Mouse (Mus musculus) kidney, postnatal 10 days (tissue): ENCODE data around the gene Cmtm5.

ENCODE experiments used
- DNase-seq: peaks from one replicate; pipeline ENCODE4 v3.0.0; 2021; ENCODE audit warnings: mixed read lengths

Gene Cmtm5

GRCm38 (mm10) chr14:54935904-54936830 lies at the start of gene Cmtm5:
Gene Cmtm5 (plus strand): TSS chr14:54936261.
- DNase-seq = peak; percentile 42

- DNase-seq = no peak
Observed at GRCm38 (mm10) chr14:54892200-54892599, 43.9 kb upstream of the Cmtm5 start, which contains the start of gene Pabpn1. Gene Pabpn1 (plus strand): TSS chr14:54892500.

DNA sequence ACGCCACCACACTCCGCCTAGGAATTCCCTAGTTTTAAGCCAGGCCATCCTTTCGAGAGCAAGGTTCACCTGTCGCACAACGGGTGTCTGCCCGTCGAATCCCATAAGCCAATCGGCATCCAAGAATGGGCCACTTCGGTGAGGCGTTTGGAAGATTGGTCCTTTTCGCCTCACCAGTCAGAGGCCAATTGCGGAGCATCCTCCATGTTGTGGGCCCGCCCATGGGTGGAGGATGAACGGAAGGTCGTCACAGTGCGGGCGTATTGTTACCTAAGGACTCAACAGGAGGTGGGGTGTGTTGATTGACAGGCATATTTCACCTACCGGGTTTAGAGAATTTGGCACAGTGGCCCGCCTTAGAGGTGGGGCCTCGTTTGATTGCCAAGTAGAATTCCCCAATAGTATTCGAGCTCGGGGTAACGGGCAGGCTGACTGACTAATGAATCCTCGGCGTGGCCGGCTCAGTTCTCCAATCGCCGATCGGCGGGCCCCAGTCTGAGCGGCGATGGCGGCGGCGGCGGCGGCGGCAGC lies 42.3 kb upstream of the Cmtm5 start:
- DNase-seq = peak; percentile 96

DNA sequence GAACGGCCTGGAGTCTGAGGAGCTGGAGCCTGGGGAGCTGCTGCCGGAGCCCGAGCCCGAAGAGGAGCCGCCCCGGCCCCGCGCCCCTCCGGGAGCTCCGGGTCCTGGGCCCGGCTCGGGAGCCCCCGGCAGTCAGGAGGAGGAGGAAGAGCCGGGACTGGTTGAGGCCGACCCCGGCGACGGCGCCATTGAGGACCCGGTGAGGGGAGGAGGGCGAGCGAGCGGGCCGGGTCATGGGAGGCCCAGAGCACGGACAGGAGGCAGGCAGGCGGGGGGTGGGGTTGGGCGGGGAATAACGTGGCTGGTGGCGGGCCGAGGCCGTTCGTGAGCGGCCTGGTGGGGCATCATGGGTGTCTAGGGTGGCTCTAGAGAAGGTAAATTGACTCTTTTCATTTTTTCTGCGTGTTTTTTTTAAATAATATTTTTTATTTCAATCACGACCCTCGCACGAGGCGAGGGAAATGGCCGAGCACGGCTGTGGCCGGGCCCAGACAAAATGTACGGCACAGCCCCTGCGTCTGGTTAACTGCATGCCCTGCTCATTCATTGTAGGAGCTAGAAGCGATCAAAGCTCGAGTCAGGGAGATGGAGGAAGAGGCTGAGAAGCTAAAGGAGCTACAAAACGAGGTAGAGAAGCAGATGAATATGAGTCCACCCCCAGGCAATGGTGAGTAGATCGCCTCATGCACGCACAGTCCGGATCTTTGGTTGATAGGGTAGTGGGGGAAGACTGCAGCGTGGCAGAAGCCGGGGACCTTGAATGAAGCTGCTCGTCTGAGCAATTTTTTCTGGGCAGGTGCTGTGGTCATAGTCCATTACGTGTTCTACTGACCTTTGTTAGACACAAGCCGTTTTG lies 41.5 kb upstream of the Cmtm5 start:
- peak; percentile 79 for DNase-seq

- DNase-seq = peak; percentile 28
Observed at GRCm38 (mm10) chr14:54897445-54897844, 38.6 kb upstream of the Cmtm5 start.

GRCm38 (mm10) chr14:54900383-54900782 lies 35.7 kb upstream of the Cmtm5 start:
- peak; percentile 83 for DNase-seq

GRCm38 (mm10) chr14:54903641-54904040 lies 32.4 kb upstream of the Cmtm5 start:
- no peak for DNase-seq

DNA sequence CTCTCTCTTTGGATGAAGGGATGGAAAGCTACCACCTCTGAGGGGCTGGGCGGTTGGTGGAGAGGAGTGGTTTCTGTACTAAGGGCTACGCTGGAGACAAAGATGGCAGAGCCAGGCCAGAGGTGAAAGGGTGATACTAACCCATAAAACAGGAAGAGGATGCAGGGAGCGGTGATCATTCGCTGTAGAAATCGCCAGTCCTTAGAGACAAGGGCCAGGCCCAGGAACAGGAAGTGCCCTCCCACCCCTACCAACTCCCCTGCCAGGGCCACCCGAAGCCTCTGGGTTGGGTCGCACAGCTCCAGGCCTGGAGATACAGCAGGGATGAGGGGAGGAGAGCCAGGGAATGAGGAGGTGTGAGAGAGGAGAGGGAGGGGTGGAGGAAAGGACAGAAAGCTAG lies 27.4 kb upstream of the Cmtm5 start:
- no peak for DNase-seq

DNA sequence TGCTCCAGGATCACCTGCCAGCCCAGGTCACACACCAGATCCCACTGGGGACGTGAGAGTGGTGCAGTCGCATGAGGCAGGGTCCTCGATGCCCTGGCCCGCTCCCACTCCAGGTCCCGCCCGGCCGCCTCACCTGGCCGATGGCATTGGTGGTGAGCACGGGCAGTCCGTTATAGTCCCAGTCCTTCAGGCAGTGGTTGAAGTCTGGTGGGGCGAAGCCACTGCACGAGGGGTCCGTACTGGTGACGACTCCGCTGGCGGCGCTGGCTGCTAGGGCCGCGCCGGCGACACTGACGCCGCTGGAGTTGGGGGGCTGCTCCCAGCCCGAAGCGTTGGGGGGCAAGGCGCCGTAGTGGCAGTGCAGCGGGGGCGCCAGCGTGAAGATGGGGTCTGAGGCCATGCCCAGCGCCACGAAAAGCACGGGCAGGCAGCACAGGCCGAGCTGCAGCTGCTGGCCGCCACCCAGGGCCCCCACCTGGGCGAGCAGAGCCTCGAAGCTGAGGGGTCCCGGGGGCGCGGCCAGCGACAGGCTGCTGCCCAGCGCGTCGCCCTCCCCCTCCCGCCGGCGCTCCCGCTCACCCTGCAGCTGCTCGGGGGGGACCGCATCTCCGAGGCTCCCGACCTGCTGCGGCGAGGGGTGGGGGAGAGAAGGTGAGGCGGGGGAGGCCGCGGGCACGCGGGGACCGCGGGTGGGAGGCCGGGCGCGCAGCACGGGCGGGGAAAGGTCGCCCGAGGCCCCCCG lies 23.8 kb upstream of the Cmtm5 start:
- peak; percentile 59 for DNase-seq

DNA sequence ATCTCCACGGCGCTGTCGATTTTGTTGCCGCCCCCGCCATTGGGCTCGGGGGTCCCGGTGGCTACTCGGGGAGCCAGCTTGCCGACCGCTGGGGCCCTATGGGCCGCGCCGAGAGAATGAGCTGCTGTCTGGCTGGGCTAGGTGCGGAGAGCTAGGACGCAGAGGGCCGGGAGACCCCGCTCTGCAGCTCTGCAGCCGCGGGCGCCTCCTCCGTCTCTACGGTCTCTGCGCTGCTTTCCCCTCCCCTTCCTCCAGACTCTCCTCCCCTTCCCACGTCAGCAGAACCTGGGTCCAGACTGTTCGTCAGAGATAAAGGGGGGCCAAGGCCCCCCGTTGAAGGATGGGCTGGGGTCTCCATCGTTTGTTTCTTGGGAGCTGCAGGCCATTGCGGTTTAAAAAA lies 23.2 kb upstream of the Cmtm5 start, which contains the start of gene Slc22a17:
TSS of gene Slc22a17 (minus strand) at position 247 of the 400 bp plus-strand sequence.
- peak; percentile 87 for DNase-seq

DNA sequence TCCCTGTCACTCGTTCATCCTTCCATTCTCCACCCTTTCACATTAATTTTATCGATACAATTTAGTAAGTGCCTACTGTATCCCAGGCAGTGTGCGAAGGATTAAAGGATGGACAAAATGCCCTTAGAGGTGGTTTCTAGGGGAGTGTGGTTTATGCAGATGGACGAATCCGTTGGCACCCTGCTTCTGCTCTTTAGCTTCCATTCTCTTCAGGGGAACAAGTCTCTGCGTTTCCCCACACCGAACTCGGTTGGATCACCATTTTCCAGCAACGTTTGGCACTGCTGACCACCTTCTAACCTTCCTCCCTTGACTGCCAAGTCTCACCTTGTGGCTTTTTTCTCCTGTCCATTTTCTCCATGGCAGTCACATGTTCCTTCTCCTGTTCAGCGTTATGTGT lies 22.7 kb upstream of the Cmtm5 start:
- no peak for DNase-seq

- DNase-seq = peak; percentile 63
Observed at GRCm38 (mm10) chr14:54920076-54920685, 15.9 kb upstream of the Cmtm5 start.

DNA sequence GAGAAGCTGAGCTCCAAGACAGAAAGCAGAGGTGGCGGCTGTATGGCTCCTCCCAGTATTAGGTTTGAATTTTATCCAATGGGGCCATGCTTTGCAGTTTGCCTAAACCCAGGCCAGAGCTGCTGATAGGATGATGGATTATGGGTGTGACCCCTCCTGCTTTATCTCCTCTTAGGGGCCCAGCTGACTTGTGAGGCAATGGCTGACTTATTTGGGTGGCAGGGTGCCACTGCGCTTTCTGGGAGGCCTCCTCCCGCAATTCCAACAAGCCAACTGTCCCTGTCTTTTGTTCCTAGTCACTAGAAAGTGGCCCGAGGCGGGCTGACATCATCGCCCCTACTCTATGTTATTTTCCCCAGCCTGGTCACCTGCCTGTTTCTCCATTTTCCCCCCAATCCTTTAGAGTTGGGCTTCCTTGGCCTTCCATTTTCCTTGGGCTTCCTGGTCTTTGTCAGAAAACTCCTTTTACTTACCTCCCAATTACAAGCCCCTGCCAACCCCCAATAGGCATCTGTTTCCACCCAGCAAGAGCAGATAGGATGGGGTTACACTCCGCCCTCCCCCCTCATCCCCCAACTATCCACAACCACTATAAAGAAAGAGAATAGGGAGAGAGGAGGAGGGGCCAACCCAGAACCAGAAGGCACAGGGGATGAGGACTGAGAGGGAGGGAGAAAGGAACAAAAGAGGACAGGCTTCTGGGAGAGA lies 11.3 kb upstream of the Cmtm5 start:
- DNase-seq = peak; percentile 52

DNA sequence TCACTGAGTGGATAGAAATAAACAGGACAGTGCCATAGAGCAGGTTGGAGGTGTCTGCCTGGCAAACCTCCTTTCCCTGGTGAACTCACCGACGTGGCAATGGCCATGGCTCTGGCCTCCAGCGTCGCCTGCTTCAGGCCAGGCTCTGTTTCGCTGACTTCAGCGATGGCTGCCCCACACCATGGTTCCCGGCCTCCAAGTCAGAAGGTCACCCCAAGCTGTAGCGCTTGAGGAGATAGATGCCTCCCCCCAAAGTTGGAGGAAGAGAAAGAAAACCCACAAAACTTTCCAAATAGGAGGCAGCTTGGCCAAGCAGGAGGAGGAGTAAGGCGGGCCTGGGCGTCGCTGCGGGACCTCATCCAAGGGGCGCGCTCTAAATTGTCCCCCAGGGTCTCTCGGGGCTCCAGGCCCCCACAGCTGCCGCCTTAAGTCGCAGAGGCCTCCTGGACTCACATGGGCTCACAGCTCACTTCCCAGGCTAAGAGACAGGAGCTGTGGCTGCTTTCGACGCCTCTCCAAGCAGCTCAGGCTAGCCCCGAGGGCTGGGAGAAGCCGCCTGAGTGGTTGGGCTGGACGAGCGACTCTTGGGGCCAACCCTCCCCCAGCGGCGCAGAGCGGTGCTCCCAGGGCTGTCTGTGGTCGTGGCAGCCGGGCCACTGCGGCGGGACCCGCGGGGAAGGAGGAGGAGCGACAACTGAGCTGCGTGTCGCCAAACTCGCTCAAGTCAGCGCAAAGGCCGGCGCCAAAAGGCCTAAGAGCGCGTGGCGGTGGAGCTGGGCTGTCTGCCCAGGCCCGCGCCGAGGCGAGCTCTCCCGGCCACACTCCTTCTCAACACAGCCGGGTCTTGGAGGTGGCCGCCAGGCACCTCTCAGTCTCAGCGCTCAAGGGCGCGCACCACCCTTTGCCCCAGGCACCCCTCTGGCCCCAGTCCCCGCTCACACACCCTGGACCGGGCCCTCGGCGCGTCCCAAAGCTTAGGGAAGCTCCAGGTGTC lies 10.4 kb upstream of the Cmtm5 start, which contains the start of gene Efs:
TSS of gene Efs (minus strand) at position 778 of the 994 bp plus-strand sequence.
- DNase-seq = peak; percentile 80

DNA sequence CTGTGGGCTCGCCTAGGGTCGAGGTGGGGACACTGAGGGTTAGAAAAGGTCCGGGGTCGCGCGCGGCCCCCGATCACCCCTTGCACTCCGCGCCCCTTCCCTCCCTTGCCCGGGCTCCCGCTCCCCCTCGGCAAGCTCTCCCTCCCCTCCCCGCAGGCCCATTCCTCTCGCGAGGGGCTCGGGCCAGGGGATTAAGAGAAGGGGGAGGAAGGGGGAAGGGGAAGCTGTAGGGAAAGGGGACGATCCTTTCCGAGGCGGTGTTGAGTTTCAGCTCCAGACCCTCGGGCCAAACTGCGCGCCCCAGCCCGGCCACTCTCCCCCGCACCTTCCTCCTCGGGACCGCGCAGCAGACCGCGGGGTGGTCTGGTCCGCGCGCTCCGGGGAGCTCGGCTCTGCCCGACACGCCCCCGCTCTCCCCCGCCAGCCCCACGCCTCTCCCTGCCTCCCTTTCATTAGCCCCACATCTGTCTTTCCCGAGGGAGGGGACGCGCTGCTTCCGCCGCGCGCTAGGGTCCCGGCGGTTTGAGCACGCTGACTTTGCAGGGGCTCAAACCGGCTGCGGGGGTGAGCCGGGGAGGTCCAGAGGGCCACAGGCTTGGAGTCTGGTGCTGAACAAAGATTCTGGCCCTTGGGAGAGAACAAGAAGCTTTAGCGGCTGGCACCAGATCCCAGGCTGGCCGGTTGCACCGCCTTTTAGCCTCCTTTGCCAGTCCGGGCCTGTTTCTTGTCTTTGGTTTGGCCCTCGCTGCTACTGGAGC lies 9.5 kb upstream of the Cmtm5 start:
- peak; percentile 78 for DNase-seq

DNA sequence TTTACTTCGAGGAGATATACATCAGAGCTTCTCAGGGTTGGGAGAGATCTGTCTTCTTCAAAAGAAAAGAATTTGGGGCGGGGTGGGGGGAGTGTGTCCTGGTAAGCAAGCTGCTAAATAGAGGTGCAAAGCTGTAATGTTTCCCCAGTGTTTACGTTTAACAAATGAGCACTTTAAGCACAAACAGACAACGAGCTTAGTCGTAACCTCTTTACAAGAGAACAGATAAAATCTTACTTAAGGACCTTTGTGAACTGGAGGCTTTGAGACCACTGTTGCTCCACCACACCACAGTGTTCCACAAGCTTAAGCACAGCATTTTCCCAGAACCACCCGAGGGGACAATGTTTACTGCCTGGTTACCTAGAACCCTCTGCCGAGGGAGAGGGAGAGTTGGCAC lies 8.8 kb upstream of the Cmtm5 start:
- DNase-seq = no peak

DNA sequence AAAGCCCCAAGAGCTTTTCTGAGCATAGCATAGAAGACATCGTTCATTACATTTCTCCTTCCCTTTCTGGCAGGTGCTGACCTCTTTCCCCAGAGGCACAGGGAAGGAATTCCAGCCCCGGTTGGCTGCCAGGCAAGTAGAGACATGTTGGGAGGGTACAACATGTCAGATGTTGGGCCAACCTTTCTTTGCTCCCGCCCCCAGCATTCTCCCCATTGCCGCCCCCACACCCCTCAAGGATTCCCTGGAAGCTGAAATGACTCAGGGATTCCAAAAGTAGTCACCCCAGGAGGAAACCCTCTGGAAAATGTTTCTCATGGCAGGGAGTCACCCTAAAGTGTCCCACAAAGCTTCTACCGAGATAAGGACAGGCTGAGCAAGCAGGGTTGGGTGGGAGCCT lies 6.3 kb upstream of the Cmtm5 start:
- no peak for DNase-seq

- peak; percentile 41 for DNase-seq
Observed at GRCm38 (mm10) chr14:54930431-54930830, 5.6 kb upstream of the Cmtm5 start.

DNA sequence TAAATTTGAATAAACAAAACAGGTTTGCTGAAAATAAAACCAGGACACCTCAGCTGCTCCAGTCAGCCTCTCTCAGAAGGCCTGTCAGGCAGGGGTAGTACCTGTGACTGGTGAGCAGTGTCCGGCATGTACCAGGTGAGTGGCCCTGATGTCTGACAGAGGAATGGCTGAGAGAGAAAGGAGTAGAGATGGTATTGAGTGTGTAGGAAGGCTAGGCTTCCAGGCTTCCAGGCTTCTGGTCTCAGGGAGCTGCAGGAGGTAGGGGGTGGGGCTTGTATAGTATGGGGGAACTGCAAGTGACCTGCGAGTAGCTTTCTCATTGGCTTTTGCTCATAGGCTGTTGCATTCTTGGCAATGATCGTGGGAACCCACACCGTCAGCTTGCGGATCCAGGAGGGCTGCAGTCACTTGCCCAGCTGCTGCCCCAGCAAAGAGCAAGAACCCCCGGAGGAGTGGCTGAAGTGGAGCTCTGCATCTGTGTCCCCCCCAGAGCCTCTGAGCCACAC lies 3.4 kb upstream of the Cmtm5 start, which contains the start of gene Il25:
TSS of gene Il25 (plus strand) at position 51 of the 506 bp plus-strand sequence.
- no peak for DNase-seq
